Mouse (Mus musculus): ENCODE results near the gene Fam43a. TPM values are rescaled to one million over a fixed set of nuclear protein-coding genes. Genes with fewer than 3 reads are reported as not detected.

Gene Fam43a
- total and polyA plus RNA-seq, 2 experiments from 2014 or later = 10.5 to 17.4 TPM

GRCm38 (mm10) chr16:30586935-30587493 is 12.5 kb upstream of the Fam43a start:
- peak overlapping the region; percentile 79 for H3K27ac ChIP-seq (ENCODE audit: low read depth, low read length)
- H3K4me1 ChIP-seq (ENCODE audit: insufficient read depth) = 0 out of 2 replicates have a peak, but pooled peaks cover 4% of the 10 kb centered on the region
- H3K4me3 ChIP-seq (ENCODE audit: low read depth, low read length) = peak overlapping the region; percentile 80
- peaks cover 28% of the 10 kb centered on the region for H3K36me3 ChIP-seq (ENCODE audit: insufficient read depth)
- TF ChIP-seq CTCF (IDR thresholded peaks at IDR 0.05; ENCODE audit: low read depth) = no peak
- ATAC-seq (peak; percentile 32), DNase-seq (no peak)
- H3K9me3 ChIP-seq (ENCODE audit: low read length) = no peaks in the 10 kb centered on the region
- no peaks in the 10 kb centered on the region; the same call in 1 of the 2 replicates for H3K27me3 ChIP-seq (ENCODE audit: insufficient read depth, low read length)
- peak overlapping the region; percentile 85 for H3K4me2 ChIP-seq (ENCODE audit: low read depth)
- 3% methylated on average over 19 of the region's 19 CpGs for WGBS
- H3K9ac ChIP-seq = peak overlapping the region; percentile 61

DNA sequence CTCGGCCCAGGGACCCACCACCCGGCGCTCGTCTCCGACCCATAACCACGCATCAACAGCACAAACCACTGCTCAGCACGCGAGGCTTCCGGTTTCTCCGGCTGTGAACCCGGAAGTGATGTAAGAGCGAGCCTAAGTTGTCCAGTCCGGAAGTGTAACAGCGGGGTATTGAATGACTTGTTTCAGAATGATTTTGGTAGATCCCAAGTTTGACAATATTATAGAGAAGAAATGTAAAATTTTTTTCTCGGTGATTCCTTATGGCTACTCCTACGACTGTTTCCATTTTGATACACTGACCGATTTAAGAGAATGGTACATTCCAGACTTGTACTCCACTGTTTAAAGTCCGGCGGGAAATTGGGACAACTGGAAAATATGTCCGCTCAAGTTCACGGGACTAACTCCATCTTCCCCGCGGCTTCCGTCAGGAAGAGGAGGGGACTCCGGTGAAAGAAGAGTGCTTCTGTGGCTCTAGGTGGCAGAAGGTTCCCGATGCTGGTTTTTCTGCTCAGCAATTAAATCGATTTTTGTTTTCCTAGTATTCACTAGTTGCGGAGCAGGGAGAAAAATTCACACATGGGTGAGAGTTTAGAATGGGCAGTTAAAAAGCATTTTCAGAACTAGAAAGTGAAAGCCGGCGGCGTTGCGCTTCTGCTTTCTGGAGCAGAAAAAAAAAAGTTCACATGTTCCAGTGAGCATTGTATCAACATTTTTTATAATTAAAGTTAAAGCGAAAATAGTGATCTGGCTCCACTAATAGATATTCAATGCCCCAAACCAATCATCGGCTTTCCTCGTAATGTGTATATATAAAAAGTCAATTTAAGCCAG is 11.8 kb upstream of the Fam43a start, which contains the start of gene Lsg1:
Lsg1 (minus strand) TSS at position 99 of the 834 bp plus-strand sequence.
- H3K4me1 ChIP-seq (ENCODE audit: insufficient read depth) = 0 out of 2 replicates have a peak, but pooled peaks cover 4% of the 10 kb centered on the region
- ATAC-seq = peak; percentile 97
- peak within 1 kb of the TSS; percentile 61 for H3K9ac ChIP-seq
- peaks cover 21% of the 10 kb centered on the region for H3K36me3 ChIP-seq (ENCODE audit: insufficient read depth)
- H3K4me2 ChIP-seq (ENCODE audit: low read depth) = peak within 1 kb of the TSS; percentile 85
- 3% methylated on average over 35 of the region's 35 CpGs for whole genome bisulfite sequencing
- H3K9me3 ChIP-seq (ENCODE audit: low read length) = no peaks in the 10 kb centered on the region
- DNase-seq = peak; percentile 98
- H3K4me3 ChIP-seq (ENCODE audit: low read depth, low read length) = peak within 1 kb of the TSS; percentile 80
- peak within 1 kb of the TSS; percentile 79 for H3K27ac ChIP-seq (ENCODE audit: low read depth, low read length)
- peak; percentile 68 for TF ChIP-seq CTCF (IDR thresholded peaks at IDR 0.05; ENCODE audit: low read depth)
- no peaks in the 10 kb centered on the region; the same call in 1 of the 2 replicates for H3K27me3 ChIP-seq (ENCODE audit: insufficient read depth, low read length)

GRCm38 (mm10) chr16:30590264-30591209 is 9.0 kb upstream of the Fam43a start:
- Histone ChIP-seq H3K9ac (no peak overlapping the region), H3K4me3 (ENCODE audit: low read depth, low read length) (no peak overlapping the region), H3K27me3 (ENCODE audit: insufficient read depth, low read length) (no peaks in the 10 kb centered on the region; the same call in 1 of the 2 replicates), H3K4me1 (ENCODE audit: insufficient read depth) (peaks cover 7% of the 10 kb centered on the region), H3K9me3 (ENCODE audit: low read length) (no peaks in the 10 kb centered on the region), H3K27ac (ENCODE audit: low read depth, low read length) (no peak overlapping the region), H3K4me2 (ENCODE audit: low read depth) (no peak overlapping the region), H3K36me3 (ENCODE audit: insufficient read depth) (no peaks in the 10 kb centered on the region)
- no peak for ATAC-seq
- WGBS = 50% methylated on average over 7 of the region's 7 CpGs
- DNase-seq = no peak
- TF ChIP-seq CTCF (IDR thresholded peaks at IDR 0.05; ENCODE audit: low read depth) = no peak

DNA sequence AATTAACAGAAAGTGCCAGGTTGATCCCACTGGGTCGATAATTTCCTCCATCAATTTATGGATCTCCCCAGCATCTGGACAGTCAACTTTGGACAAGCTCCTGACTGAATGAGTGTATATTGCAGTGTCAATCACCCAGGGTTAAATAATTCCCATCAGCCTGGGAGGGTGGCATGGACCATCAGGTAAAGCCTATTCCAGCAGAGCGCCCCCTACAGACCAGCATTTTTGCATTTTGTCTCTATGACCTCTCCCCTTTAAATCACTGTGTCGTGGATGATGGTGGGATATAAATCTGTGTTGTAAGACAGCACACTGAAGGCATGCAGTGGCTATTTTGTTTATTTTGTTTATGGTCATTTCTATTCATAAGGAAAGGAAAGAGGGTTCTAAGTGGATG is 7.5 kb upstream of the Fam43a start:
- Histone ChIP-seq H3K9ac (no peak overlapping the region), H3K36me3 (ENCODE audit: insufficient read depth) (no peaks in the 10 kb centered on the region), H3K27me3 (ENCODE audit: insufficient read depth, low read length) (no peaks in the 10 kb centered on the region; the same call in 1 of the 2 replicates), H3K4me2 (ENCODE audit: low read depth) (no peak overlapping the region), H3K27ac (ENCODE audit: low read depth, low read length) (no peak overlapping the region), H3K4me1 (ENCODE audit: insufficient read depth) (peaks cover 10% of the 10 kb centered on the region), H3K4me3 (ENCODE audit: low read depth, low read length) (no peak overlapping the region), H3K9me3 (ENCODE audit: low read length) (no peaks in the 10 kb centered on the region)
- DNase-seq (no peak), ATAC-seq (no peak)
- 44% methylated on average over 3 of the region's 3 CpGs for WGBS
- peak; percentile 18 for TF ChIP-seq CTCF (IDR thresholded peaks at IDR 0.05; ENCODE audit: low read depth)

DNA sequence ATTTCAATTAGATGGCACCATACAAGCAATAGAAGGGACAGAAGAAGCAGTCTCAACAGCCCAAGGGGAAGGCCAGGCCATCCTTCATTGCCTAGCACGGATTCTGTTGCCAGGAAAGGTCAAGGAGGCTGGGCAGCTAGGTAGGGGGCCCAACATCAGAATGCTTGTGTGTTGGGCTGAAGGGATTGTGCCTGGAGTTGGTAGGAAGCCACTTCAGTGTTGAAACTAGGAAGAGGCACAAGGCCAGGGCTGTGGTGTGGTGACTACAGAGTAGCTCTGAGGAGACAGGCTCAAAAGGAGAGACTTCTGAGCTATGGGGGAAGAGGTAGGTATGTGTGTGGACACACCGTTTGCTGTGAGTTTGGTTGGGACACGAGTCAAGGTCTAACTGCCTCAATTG is 4.2 kb upstream of the Fam43a start:
- H3K27me3 ChIP-seq (ENCODE audit: insufficient read depth, low read length) = no peaks in the 10 kb centered on the region; the same call in 1 of the 2 replicates
- no peak for ATAC-seq
- H3K36me3 ChIP-seq (ENCODE audit: insufficient read depth) = no peaks in the 10 kb centered on the region
- H3K9ac ChIP-seq = no peak overlapping the region
- H3K27ac ChIP-seq (ENCODE audit: low read depth, low read length) = no peak overlapping the region
- H3K4me1 ChIP-seq (ENCODE audit: insufficient read depth) = peaks cover 17% of the 10 kb centered on the region
- no peak overlapping the region for H3K4me2 ChIP-seq (ENCODE audit: low read depth)
- no peak for TF ChIP-seq CTCF (IDR thresholded peaks at IDR 0.05; ENCODE audit: low read depth)
- no peaks in the 10 kb centered on the region for H3K9me3 ChIP-seq (ENCODE audit: low read length)
- H3K4me3 ChIP-seq (ENCODE audit: low read depth, low read length) = no peak overlapping the region
- 37% methylated on average over 3 of the region's 3 CpGs for WGBS
- DNase-seq = no peak

- peak; percentile 72; the same call in 1 of the 2 replicates for ATAC-seq
- Histone ChIP-seq H3K4me3 (ENCODE audit: low read depth, low read length) (no peak overlapping the region), H3K27ac (ENCODE audit: low read depth, low read length) (no peak overlapping the region), H3K36me3 (ENCODE audit: insufficient read depth) (no peaks in the 10 kb centered on the region), H3K9me3 (ENCODE audit: low read length) (no peaks in the 10 kb centered on the region), H3K4me1 (ENCODE audit: insufficient read depth) (peaks cover 24% of the 10 kb centered on the region), H3K9ac (no peak overlapping the region), H3K4me2 (ENCODE audit: low read depth) (no peak overlapping the region), H3K27me3 (ENCODE audit: insufficient read depth, low read length) (peaks cover 2% of the 10 kb centered on the region; the same call in 1 of the 2 replicates)
- WGBS = 20% methylated on average over 14 of the region's 14 CpGs
- DNase-seq = peak; percentile 87
- no peak for TF ChIP-seq CTCF (IDR thresholded peaks at IDR 0.05; ENCODE audit: low read depth)
Measured at GRCm38 (mm10) chr16:30595835-30596557, 3.5 kb upstream of the Fam43a start.
